Mouse (Mus musculus) adrenal gland, adult 8-10 months (tissue): ENCODE data around the gene Ugt1a6b. TPM values are rescaled to one million over a fixed set of nuclear protein-coding genes. Genes with fewer than 3 reads are reported as not detected.

Experiments
- DNase-seq: peaks from one replicate; pipeline ENCODE4 v3.0.0; 2022
- total RNA-seq, 4 experiments: library from RNA; stranded (reverse); gene quantifications; 2 replicates each; pipeline ENCODE4 v1.2.4; 2022

Gene Ugt1a6b
- total RNA-seq, 4 experiments from 2014 or later = 2.8 to 10.2 (median 5.2) TPM

DNA sequence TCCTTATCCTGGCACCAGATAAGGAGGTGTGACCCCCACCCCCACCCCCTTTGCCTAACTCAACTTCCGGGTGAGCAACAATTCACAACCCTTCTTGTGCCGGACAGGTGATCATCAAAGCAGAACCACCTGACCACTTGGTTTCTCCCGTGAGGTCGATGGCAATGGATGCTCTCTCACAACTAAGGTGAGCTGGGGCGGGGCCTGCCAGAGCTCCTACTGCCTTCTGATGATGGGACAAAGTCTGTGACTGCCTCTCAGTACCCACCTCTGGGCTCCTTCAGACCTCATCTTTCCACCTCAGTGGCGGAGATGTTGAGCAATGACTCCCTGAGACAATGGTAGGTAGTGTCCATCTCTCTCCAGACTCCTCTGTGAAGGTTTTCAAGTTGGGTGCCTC lies 142.8 kb downstream of the Ugt1a6b start:
- no peak for DNase-seq

DNA sequence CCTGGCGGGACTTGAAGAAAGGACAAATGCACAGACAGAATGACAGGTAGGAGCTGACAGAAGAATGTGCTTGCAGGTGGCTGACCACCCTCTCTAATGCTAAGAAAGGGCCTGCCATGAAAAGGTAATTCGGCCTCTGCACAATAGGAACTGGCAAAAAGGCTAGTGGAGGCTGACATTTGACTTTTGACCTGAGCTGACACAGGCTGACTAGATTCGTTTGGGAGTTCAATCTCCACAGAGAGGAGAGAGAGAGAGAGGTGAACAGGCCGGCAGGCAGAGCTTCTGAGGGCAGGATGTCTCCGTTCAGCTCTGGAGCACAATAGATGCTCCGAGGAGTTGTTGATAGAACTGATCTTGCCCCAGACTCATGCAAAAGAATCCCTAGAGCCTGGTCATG lies 143.3 kb downstream of the Ugt1a6b start:
- DNase-seq = no peak

DNA sequence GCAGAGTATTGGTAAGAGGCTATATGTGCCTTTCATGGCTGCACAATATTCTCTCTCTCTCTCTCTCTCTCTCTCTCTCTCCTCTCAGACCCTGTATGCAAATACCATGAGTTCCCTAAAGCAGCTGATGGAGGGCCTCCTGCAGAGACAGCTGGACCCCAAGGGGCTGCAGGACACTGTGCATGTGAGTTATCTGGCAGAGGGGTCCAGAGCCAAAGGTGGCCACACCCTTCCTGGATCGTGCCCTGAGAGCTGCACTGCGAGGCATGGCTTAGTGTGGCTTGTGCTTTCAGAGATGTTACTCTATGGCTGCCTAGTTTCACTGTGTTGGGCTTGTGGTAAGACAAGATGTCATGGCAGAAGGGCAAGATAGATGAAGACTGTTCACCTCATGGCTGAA lies 144.6 kb downstream of the Ugt1a6b start:
- DNase-seq = no peak

DNA sequence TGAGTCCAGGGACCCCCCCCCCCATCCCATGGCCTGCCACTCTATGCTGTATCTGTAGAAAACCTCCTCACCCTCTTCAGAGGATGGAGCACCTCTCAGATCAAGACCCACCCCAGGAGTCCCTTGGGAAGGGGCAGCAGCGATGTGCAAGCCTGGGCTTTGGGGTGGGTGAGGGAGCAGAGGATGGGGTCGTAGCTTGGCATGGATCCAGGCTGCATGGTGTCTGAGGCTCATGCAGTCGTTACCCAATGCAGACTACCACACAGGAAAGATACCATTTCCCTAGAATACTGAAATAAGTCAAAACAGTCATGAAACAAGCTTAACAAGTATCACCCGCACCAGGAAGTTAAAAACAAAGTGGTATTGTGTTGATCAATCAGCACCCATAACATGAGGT lies 145.6 kb downstream of the Ugt1a6b start:
- DNase-seq = no peak

DNA sequence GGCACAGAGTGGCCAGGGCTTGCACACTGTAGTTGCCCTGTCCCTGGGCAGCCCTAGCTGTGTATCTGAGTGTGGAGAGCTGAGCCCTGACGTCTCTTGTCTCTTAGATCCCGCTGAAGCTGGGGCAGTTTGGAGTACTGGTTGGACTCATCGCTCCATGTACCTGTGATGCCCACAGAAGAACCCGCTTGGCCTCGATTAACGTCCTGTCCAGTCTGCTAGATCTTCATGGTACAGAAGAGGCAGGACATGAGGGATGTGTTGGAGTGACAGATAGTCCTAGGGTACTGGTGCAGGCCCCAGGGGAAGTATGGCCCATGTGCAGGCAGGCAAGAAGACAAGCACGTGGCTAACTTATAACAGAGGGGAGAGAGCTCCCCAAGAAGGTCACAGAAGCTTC lies 146.5 kb downstream of the Ugt1a6b start:
- DNase-seq = no peak

DNA sequence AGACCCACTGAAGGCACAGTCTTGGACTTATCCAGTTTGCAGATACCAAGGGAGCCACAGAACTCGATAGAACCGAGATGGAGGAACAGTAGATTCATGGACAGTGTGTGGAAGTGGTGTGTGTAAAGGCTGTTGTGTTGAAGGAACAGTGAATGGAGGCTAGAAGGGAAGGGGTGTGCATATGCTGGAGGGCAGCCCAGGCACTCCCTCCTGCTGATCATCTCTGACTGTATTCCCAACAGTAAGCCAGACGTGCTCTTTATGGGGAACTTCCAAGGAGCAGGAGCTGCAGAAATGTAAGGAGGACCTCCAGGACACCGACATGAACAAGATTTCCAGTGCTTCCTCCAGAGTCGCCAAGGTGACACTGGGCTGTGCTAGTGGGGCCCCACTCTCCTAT lies 147.0 kb downstream of the Ugt1a6b start:
- DNase-seq = no peak

DNA sequence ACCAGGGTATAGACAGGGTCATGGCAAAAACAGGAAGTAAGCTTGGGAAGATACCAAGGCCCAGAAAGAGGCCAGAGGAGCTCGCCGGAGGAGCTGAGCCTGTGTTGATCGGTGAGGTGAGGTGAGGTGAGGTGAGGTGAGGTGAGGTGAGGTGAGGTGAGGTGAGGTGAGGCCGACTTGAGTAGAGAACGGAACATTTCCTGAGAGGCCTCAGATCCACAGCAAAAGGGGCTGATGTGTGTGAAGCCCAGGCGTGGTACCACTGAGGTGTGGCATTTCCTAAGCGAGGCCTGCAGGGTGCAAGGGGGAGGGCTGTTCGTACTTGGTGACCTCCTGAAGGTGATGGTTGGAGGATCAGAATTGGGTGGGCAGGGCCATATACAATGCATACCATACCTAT lies 150.1 kb downstream of the Ugt1a6b start:
- DNase-seq = no peak

DNA sequence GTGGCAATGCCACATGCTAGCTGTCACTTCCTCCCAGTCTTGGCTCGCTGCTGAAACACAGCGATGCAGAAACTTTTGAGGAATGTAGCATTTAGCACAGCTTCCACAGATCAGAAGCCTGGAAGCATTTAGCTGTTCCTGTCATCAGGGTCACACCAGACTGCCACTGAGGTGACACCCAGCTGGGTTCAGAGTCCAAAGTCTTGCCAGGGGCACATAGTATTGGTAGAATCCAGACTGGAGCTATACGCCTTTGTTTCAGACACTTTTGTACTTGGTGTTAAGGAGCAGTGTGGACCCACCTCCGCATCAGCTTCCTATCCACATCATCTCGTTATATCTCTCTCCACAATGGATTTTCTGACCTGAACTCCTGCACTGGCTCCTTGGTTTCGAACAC lies 150.5 kb downstream of the Ugt1a6b start:
- no peak for DNase-seq

DNA sequence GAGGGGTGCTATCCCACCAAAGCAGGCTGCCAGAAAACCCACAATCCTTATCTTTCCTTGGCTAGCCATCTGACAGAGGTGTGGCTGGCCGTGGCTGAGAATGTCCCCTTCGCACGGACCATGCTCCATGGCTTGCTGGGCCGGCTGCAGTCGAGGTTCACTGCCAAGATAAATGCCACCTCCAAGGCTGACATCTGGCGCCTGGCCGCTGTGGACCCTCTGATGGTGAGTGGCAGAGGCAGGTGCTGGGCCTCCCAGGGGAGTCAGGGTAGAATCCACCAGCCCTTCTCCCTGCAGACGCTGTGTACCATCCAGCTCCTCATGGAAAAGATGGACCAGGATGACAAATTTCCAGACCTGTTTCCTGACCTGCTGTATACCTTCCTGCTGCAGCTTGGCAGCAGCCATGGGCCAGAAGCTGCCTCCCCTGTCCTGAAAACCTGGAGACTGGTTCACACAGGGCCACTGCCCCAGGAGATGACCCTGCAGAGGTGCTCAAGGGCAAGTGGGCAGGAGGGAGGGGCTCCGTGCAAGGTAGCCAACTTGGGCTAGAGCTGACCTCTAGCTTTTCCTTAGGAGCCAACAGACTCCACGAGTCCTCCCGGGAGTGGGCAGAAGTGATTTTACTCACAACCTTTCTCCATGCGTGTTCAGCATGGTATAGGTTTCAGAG lies 151.9 kb downstream of the Ugt1a6b start:
- no peak for DNase-seq

DNA sequence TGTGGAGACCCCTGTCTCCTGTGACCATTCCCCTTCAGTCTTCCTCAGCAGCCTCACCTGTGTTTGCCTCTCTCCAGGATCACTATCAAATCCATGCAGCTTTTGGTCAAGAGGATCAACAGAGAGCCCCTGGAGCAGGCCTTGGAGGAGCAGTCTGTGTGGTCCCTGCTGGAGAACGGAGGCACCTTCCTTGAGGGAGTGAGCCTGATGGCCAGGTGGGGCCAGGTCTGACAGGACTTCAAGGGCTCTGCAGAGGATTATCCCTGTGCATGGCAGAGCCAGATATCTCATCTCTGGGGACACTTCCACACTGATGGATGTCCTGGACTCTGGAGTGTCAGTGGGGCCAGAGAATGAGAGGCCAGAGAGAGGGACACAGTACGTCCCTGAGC lies 152.4 kb downstream of the Ugt1a6b start:
- no peak for DNase-seq

DNA sequence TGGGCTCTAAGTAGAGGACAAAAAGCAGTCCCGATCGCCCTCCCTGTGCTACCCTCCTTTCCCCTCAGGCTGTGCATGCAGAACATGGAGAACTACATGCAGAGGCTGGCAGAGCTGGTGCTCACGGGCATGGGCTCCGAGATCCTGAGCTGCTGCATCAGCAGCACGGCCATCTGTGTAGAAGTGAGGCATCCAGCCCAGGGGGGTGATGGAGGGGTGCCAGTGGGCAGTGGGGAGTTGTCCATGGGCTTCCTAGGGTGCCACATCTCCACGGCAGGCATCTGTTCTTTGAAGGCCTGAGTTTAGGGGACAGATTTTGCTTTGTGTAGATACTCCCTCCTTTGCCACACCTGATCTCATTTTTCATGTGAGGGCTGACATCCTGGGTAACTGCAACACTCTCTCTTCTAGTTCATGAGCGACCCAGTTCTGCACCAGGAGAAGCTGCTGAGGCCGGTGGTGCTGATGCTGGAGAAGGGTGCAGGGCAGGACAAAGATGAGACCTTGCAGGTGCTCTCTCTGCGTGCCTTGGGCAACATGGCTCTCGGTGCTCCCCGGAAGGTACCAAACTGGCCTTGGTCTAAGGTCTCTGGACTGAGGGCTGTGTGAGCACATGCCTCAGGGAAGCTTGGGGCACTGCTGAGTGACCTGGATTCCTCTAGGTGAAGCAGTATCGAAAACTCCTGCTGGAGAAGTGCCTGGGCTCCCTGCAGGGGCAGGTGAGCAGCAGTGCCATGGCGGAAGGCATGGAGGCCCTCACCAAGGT lies 153.1 kb downstream of the Ugt1a6b start:
- DNase-seq = no peak

DNA sequence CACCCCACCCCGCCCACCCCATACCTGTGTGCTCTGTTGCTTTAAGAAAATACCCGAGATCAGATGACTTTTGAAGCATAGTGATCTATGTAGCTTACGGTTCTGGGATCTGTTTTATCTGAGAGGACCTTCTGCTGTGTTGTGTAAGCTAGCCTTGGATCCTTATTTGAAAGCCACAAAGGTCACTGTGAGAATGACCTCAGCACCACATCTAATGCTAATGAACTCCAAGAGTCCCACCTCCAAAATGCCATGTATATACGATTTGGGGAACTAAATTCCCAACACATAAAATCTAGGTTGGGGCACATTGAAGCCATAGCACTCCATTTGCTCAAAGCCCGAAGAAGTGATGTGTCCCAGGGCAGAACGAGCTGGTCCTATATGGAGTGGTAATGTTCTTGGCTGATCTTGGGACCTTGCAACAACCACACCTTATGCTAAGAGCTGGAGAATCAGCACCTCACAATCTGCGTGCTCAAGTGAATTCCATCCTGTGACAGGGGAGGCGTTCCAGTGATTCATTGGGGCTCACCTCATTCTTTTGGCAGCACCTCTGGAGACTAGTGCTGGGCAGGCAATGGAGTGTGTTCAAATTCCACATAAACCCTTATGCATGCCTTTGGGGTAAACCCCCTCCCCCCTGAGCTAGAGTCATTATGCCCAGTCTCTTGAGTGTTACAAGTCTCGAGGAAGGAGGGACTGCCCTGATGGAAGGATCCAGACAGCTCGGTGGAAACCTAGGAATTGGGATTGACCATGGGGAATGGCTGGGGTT lies 154.0 kb downstream of the Ugt1a6b start:
- DNase-seq = no peak

DNA sequence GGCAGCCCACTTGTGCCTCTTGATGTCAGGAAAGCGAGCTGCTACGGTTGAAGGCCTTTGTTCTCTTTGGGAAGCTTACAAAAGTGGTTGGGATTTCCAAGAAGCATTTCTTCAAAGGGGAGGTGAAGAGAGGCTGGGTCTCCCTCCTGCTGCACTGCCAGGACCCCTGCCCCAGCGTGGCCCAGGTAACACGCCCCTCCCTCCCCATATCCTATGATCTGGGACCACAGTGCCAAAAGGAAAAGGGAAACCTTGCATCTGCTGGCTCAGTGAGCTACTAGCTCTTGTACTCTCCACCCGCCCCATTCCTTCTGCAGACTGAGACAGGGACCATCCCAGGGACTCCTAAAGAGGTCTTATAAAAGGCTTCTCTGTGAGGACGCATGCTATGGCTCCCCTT lies 154.6 kb downstream of the Ugt1a6b start:
- no peak for DNase-seq

DNA sequence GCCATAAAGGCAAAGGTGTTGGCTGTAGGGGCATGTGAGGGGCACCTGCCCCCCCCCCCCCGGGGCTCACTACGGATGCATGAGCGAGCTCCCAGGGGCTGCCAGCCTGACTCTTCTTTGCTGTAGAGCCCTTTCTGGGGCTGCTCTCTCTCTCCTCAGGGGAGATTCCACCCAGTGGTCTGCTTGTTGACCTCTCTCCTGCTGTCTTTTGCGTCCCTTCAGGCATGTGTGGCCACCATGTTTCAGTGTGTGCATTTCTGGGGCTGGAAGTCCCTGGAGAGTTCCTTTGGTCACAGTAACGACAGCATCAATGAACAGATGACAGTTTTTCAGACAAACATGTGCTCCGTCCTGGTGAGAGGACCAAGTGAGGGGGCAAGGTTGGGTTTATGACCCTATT lies 155.3 kb downstream of the Ugt1a6b start:
- no peak for DNase-seq

DNA sequence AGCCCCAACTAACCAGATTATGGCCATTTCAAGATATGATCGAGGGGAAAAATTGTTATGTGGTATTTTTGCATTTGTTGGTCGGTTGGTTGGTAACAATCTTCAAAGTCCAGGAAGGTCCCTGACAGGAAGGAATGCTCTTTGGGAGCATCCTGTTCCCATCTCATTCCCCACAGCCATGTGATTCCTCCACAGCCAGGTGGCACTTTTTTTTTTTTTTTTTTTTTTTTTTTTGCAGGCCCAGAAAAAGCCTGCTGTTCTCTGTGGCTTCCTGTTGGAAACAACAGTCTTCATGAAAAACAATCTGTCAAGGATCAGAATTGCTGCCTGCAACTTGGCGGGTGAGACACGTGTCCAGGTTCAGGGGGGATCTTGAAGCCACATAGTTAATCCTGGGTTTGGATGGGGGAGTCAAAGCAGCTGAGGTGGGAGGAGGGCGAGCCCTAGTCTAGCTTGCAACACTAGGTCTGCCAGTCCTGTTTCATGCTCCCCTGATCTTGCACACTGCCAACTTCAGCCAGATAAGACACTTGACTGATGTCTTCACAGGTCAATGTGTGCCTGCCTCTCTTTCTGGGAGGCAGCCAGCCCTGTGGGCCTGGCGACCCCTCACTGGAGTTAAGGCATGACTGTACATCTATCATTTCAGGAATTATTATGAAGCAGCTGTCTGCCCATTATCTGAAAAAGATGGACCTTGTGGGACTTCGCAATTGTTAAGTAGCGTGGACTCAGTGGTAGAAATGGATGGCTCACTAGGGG lies 156.0 kb downstream of the Ugt1a6b start:
- no peak for DNase-seq

DNA sequence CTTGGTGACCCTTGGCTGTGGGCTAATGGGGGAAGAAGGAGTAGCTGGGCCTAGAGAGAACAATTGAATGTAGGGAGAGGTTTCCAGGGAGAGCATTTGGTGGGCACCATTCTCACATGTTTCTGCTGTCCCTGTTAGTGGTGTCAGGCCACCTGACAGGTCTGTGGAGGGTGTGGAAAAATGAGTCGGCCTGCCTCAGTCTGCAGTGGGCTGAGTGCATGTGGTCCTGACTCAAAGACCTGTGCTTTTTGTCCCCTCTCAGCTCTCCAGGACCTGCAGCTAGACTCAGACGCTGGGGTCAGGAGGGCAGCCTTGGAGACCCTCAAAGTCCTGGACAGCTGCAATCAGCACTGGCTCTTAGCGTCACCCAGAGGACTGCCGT lies 156.6 kb downstream of the Ugt1a6b start:
- DNase-seq = no peak

DNA sequence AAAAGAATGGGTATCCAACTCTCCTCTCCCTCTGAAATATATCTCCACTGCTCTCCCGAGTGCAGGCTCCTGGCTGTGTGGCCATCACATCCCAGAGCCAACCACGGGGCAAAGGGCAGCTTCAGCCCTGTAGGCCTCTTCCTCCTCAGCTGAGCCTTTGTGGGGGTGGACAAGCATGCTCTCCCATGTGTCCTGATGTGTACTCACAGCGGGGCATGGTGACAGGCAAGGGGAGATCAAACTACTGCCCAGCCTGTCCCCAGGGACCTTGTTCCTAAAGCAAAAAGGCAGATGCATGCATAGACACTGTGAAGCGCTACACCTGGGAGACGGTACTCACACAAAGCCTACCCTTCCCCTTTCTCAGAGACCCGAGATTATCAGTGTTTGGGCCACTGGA lies 157.1 kb downstream of the Ugt1a6b start:
- no peak for DNase-seq

DNA sequence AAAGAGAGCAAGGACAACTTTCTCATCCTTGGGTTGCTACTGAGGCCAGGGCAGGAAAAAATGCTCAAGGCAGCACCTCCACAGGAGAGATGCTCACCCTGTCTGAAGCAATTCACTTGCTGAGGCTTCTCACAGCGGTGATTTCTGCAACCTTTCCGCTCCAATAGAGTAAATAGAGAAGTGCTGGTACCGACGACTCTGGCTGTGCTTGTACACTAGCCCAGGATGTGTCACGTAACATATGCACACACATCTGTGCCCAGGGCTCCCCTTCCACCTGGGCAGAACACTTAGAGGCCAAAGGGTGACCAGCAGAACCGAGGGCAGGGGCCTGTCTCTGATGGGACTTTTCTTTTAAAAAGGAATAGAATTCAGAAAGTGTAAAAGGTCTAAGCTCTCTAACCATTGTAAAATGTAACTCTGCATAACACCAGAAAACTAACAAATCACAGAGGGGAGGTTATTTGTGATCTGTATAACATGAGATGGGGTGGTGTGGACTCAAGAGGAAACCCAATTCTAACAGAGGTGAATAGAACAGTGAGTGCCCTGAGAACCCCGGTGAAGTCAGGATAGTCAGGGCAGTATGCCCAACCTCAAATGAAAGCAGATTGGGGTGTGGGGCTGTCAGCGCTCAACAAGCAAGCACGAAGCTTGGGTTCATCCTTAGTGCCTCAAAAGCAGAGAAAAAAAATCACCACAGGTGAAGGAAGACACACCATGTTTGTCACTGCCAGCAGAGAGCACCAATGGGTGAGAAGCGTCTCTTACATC lies 157.7 kb downstream of the Ugt1a6b start:
- no peak for DNase-seq

DNA sequence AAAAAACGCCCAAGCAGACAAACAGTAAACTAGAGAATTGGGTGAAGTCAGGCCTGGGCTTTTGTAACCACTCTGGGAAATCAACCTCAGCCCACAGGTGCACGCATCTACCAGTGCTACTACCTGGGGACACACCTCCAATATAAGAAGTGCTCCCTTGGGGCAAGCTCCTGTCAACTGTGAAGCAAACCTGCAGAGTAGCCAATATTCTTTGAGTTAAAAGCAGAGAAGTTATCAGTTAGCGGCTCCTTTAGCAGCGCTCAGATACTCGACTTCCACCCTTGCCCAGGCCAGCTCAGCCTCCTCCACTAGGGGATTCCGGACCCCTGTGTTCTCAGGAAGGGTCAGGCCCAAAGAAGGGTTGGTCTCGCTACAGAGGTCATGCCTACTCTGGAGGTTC lies 158.7 kb downstream of the Ugt1a6b start:
- DNase-seq = no peak

DNA sequence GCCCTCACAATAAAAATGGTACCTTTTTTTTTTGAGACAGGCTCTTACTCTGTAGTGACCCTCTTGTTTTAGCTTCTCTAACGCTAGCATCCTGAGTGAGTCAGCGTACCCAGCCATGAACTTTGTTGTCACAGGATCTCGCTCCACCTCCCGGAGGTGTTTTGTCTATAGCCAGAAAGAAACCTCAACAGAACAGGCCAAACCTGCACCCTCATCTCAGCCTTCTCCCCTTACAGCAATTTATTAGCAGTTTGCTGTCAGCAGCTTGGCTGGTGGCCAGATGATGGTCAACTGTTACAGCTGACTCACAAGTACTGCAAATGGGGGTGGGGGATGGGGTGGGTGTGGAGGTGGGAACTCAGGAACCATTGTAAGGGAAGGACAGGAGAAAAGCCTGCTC lies 159.2 kb downstream of the Ugt1a6b start:
- DNase-seq = peak; percentile 81

DNA sequence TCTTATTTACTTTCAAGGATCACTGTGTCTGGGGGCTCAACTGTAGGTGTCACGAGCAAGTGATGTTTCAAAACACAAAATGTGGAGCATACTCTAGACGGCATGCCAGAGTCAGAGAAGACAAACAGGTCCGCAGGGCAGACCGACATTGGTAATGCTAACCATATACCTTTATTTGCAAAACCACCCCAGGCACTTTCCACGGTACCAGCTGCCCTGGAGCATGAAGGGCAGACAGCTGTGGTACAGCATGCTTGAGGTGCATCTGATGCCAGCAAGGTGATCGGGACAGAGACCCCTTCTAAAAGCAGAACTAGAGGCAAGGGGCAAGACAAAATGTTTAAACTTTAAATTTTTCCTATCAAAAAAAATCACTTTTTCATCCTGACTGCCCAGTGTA lies 159.9 kb downstream of the Ugt1a6b start:
- DNase-seq = no peak

DNA sequence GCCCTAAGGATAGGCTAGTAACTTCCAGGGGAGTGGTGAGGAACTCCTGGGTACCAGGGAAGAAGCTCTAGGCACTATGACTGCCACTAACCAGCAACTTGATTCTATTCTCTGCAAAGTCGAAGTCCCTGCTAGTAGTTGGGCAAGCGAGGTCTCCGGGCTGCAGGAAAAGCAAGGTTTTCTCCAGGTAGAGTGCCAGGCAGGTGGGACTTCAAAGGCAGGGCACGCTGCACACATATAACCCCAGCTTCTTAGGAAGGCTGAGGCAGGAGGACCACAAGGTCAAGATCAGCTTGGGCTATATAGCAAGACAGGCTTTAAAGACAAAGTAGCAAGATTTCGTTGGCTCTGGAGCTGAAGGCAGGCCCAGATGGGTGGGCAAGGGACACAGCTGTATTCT lies 160.7 kb downstream of the Ugt1a6b start:
- DNase-seq = no peak
